Mouse (Mus musculus) cerebellum, postnatal 4 days (tissue): Measurements from ENCODE around the gene Tcea3.

Experiments used
- DNase-seq, 2 experiments: peaks; one replicate each; pipeline ENCODE4 v3.0.0; 2022; ENCODE audit warnings: low spot score in 2 of 2, mixed read lengths in 1 of 2

Tcea3 gene

GRCm38 (mm10) chr4:136239111-136239510 is 8.4 kb upstream of the Tcea3 start:
- DNase-seq, result no peak

- DNase-seq, result peak; percentile 69 to 85
These were observed 7.9 kb upstream of the Tcea3 start for GRCm38 (mm10) chr4:136239622-136240021.

GRCm38 (mm10) chr4:136240123-136240522 is 7.4 kb upstream of the Tcea3 start:
- DNase-seq, result no peak

- DNase-seq, result no peak
These were observed 6.6 kb upstream of the Tcea3 start for GRCm38 (mm10) chr4:136240955-136241354.

- no peak for DNase-seq
These were observed 5.3 kb upstream of the Tcea3 start for GRCm38 (mm10) chr4:136242065-136242703.

DNA sequence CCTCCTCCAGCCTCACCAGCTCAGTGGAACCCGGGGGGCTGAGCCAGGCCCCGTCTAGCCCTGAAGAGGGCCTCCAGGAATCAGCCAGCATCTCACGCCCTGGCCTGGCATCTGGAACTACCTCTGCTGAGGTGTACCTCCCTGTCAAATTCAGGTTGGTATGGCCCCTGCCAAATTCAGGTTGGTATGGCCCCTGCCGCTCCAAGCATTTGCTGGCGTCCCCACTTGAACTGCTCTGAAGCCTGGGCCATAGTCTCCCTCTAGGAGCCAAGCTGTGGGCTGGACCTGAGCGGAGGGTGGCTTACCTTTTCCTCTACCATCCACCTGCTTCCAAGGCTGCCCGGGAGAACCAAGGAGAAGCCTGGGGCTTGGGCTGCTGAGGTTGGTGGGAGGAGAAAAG is 4.8 kb upstream of the Tcea3 start:
- no peak for DNase-seq

- no peak for DNase-seq
These were observed 3.3 kb upstream of the Tcea3 start for GRCm38 (mm10) chr4:136244208-136244607.

DNA sequence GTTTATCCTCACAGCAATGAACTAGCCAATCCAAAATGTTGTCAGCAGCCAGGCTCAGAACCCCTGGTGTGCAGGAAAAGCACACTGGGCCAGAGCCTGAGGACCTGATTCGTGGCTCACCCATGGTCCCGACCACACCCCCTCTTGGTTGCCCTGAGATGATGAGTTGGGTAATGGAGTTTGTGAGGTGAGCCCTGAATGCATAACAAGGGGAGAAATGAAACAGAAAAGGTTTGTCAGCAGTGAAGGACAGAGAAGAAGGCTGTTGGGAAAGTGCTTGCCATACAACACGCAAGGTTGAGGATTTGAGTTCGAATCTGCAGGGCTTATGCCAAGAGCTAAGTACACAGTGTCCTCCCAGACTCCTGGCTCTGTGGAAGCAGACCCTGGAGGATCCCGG is 1.8 kb upstream of the Tcea3 start:
- no peak for DNase-seq

- no peak for DNase-seq
These were observed 960 bp upstream of the Tcea3 start for GRCm38 (mm10) chr4:136246568-136246969.

DNA sequence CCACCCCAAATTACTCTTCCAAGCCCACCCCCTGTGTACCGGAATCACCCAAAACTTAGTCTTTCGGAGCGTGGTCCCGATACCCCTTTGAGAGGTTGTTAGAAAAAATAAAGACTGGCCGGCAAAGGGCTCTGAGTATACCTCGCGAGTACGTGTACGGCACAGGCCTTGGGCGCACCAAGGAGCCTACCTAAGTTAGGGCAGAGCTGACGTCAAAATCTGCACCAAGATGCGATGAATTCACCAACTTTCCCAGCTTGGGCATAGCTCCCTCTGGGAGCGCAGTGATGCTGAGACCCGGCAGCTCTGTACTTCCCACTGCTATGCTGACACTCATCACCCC is 172 bp upstream of the Tcea3 start:
- DNase-seq, result no peak

- DNase-seq, result no peak
These were observed 1.2 kb downstream of the Tcea3 start for GRCm38 (mm10) chr4:136248464-136249331.

GRCm38 (mm10) chr4:136249332-136249647 is 1.8 kb downstream of the Tcea3 start:
- DNase-seq, result no peak

DNA sequence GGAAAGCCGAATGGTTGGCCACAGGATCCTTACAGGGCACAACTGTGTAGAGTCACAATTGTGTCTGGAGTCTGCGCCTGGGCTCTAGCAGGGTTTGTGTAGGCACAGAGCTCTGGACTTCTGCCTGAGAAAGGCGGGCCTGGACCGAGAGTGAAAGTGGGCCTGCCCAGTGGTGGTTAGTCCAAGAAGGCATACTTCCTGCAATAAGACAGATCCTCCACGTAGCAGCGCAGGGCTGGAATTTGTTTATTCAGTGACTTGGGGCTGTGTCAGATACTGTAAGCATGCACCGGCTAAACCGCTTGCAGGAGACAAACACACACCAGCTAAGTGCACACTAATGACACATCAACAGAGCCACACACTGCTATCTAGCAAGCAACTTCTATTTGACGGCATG is 2.3 kb downstream of the Tcea3 start:
- DNase-seq, result no peak

DNA sequence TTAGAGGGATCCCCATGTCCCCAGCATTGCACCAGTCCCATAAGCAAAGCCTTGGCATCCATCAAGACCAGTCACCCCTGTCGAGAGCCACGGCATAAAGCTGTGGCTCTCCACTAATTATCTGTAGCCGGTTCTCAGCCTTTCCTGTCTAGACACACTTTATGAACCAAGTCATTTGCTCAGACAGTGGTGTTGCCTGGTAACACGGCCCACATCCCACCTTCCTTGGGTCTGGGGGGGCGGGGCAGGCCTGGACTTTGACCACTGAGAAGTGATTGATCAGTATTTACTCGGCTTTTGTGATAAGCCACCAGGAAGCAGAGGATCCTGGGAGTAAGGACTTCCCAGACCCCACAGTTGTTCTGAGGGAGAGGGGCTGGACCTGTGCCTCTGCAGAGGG is 8.4 kb downstream of the Tcea3 start:
- no peak for DNase-seq

- DNase-seq, result no peak
These were observed 9.2 kb downstream of the Tcea3 start for GRCm38 (mm10) chr4:136256696-136257095.

- no peak for DNase-seq
These were observed 12.4 kb downstream of the Tcea3 start for GRCm38 (mm10) chr4:136259916-136260315.

GRCm38 (mm10) chr4:136260491-136261180 is 13.1 kb downstream of the Tcea3 start:
- peak; percentile 80 to 88 for DNase-seq

DNA sequence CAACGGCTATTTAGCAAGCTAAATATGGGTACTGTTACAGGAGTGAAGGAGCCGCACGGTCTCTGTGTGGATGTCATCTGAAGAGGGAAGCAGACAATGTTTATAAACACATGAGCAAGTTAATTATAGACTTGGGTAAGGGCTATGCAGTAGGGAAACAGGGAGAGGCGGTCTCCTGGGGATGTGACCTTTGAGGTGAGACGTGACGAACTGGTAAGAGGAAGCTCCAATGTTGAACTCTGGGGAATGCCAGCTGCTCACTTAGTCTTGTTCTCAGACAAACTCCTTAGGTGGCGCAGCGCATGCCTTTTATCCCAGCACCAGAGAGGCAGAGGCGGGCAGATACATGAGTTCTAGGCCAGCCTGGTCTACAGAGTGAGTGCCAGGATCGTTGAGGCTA is 14.4 kb downstream of the Tcea3 start:
- no peak for DNase-seq

- DNase-seq, result no peak
These were observed 16.0 kb downstream of the Tcea3 start for GRCm38 (mm10) chr4:136263555-136263954.

GRCm38 (mm10) chr4:136266716-136267343 is 19.3 kb downstream of the Tcea3 start:
- DNase-seq, result no peak

GRCm38 (mm10) chr4:136268912-136269311 is 21.4 kb downstream of the Tcea3 start:
- DNase-seq, result no peak

DNA sequence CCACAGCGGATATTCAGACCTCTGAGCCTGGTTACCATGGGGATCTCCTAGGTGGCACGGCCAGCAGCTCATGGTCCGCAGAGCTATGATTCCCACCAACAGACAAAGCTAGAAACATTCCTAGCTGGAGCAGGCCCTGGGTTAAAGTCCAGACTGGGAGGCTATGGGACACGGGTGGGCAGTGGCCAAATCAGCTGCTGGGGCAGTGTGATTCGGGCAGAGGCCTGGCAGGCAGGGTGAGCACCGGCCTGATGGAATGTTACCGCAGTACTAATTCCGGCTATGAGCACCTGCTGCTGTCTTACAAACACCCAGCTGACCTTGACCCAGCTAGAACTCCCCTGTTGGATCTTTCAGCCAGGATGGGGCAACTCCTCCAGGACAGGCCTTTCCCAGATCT is 23.1 kb downstream of the Tcea3 start:
- DNase-seq, result no peak
